In the genomic region with DNA sequence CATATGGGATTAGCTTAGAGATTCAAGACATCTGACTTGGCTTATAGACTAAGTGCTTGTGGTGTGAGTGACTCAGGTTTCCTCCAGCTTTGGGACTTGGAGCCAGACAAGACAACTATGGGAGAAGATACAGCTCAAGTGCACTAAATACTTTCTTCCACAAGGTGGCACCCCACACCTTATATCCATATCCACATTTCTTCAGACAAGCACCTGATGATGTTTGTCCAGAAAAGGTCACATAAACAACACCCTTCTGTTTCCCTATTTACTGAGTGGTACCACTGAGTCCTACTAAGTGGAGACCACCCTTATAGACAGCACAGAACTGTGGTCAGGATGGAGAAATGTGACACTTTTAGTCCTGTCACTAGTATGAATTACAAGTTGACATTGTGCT, we compare ENCODE assay signal across 8 mouse cellular contexts. TPM values are rescaled to one million over a fixed set of nuclear protein-coding genes. Genes with fewer than 3 reads are reported as not detected.
DNase-seq lines count a peak whose midpoint lies in the region; ATAC-seq lines count a peak whose summit lies in the region.

No protein-coding gene starts in this region.

- H3K36me3 ChIP-seq in neural tube, embryonic 15.5 days = no peaks in the 10 kb centered on the region
- H3K36me3 ChIP-seq in hindbrain, embryonic 15.5 days = no peaks in the 10 kb centered on the region

- H3K27ac ChIP-seq in neural tube, embryonic 15.5 days (replicated peaks) = no peak overlapping the region
- H3K27ac ChIP-seq in hindbrain, embryonic 15.5 days (replicated peaks) = no peak overlapping the region

- peak; percentile 44 for DNase-seq in neural tube, embryonic 10.5 days (ENCODE audit: extremely low spot score, low spot score)
- DNase-seq in c-Kit-negative CD71-positive TER-119-positive erythroid progenitor cells, embryonic 14.5 days (ENCODE audit: low read depth, low spot score) = peak; percentile 22
- DNase-seq in fibroblast of lung, adult 2 months (ENCODE audit: low read depth) = peak; percentile 27
- DNase-seq in left cerebral cortex, adult 11 months (ENCODE audit: low spot score) = peak; percentile 43
- peak; percentile 15 for DNase-seq in spleen, adult 12 weeks (ENCODE audit: low spot score)

- no peak overlapping the region for H3K9ac ChIP-seq in neural tube, embryonic 15.5 days (replicated peaks)
- H3K9ac ChIP-seq in hindbrain, embryonic 15.5 days = no peak overlapping the region

- ATAC-seq in neural tube, embryonic 15.5 days (ENCODE audit: low FRiP score) = no peak
- ATAC-seq in hindbrain, embryonic 15.5 days (ENCODE audit: low FRiP score, low read depth) = peak; percentile 63; the same call in 1 of the 2 replicates
- ATAC-seq in megakaryocyte progenitor cell, adult 5-6 weeks (replicated peaks; ENCODE audit: poor library complexity) = peak; percentile 99

- no peaks in the 10 kb centered on the region for H3K27me3 ChIP-seq in neural tube, embryonic 15.5 days (replicated peaks)
- no peaks in the 10 kb centered on the region for H3K27me3 ChIP-seq in hindbrain, embryonic 15.5 days

- H3K4me3 ChIP-seq in neural tube, embryonic 15.5 days (replicated peaks) = no peak overlapping the region
- H3K4me3 ChIP-seq in hindbrain, embryonic 15.5 days = no peak overlapping the region

- H3K4me2 ChIP-seq in neural tube, embryonic 15.5 days = no peak overlapping the region
- H3K4me2 ChIP-seq in hindbrain, embryonic 15.5 days = no peak overlapping the region

- H3K4me1 ChIP-seq in neural tube, embryonic 15.5 days = no peaks in the 10 kb centered on the region
- no peaks in the 10 kb centered on the region for H3K4me1 ChIP-seq in hindbrain, embryonic 15.5 days (replicated peaks)

- no peaks in the 10 kb centered on the region for H3K9me3 ChIP-seq in neural tube, embryonic 15.5 days (replicated peaks)
- H3K9me3 ChIP-seq in hindbrain, embryonic 15.5 days = no peaks in the 10 kb centered on the region

RNA-seq across cellular contexts. Expression of gene Cr2, which starts 56.1 kb away (rescaled TPM):
- polyA plus RNA-seq in neural tube, embryonic 15.5 days (2015; fragmentation: Nextera tagmentation; extraction: Ambion mirVana) = 0.46 and 0.89 TPM in 2 replicates
- 0.40 and 0.60 TPM in 2 replicates for polyA plus RNA-seq in hindbrain, embryonic 15.5 days (2015; fragmentation: Nextera tagmentation; extraction: Ambion mirVana)
- not detected in 2 replicates for total RNA-seq in megakaryocyte progenitor cell, adult 5-6 weeks (2015)
- total RNA-seq in megakaryocyte progenitor cell, adult 5-6 weeks (2017) = not detected in 2 replicates
